Mouse (Mus musculus): ENCODE data around the gene Ms4a8a.
A peak's percentile ranks its signal among the peaks of the same experiment; 100 is the strongest.
"Not testable (repeated sequence)": the region's sequence is repeated elsewhere in the genome, so short reads cannot be mapped to it uniquely, and the experiment has no call there.

Ms4a8a gene

GRCm38 (mm10) chr19:11080934-11081333 is at the start of gene Ms4a8a:
Gene Ms4a8a, minus strand, starts transcription at chr19:11081102.
- no peak for DNase-seq

DNA sequence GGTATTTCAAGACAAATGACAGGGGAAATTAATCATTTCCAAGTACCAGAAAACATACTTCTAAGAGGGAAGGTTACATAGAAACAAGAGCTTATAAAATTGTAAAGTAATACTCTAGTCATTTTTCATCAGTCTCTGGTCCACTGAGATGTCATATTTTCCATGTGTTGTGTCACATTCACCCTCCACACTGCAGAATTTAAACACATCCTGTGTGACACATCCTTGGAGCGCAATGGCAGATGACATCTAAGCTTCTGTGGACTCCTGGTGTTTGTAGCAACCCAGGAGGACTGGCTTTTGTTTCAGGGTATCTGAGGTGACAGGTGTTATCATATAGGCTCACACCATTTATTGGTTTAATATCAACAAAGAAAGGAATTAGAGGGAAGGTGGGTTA is 48.8 kb upstream of the Ms4a8a start:
- DNase-seq, result no peak

DNA sequence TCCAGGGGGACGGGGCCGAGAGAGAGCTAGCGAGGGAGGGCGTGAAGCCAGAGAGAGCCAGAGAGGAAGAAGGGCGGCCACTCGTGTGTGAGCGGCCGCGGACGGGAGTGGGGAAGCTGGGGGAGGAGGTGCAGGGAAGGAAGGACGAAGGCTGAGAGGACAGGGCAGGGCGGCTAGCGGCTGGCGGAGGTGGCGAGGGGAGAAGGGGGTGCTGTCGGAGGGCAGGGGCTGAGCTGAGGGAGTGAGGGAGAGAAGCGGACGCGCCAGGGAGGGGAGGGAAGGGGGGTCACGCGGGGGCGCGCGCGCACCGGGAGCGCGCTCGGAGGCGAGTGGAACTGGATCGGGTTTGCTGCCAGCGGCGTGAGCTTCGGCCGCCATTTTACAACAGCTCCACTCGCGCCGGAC is 40.1 kb upstream of the Ms4a8a start:
- peak; percentile 33 to 35 for DNase-seq

GRCm38 (mm10) chr19:11119338-11119737 is 38.4 kb upstream of the Ms4a8a start:
- DNase-seq, result no peak

DNA sequence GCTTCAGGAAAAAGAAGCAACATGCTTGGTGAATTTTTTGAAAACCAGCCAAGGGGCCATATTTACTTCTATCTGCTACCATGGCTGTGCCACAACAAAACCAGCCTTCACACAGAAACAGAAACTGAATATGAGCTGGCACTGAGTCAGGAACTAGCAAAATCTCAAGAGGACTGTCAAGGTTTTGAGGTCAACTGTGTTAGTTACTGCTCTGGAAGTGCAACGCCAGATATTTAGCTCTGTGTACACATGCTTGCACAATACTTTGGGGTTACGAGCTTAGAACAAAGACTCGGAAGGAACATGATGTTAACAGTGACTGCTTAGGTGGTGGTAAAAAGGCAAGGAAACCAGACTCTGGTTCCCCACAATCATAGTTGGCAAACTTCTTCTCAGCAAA is 26.8 kb upstream of the Ms4a8a start:
- DNase-seq, result peak in 1 of 2 experiments; percentile 33

DNA sequence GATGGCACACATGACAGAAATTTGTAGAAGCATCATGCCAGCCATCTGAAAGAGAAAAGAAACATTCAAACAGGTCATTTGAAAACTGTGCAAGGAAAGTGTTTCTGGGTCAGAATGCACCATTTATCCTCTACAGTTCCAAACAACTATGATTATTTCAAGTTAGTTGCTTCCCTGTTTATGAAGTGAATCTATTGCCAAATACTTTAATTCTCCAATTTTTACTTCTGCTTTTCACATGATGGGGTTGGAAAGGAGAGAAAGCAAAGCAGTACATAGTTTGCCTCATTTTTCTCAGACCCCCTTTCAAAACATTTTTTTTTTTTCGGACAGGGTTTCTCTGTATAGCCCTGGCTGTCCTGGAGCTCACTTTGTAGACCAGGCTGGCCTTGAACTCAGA is 21.0 kb upstream of the Ms4a8a start:
- no peak for DNase-seq

DNA sequence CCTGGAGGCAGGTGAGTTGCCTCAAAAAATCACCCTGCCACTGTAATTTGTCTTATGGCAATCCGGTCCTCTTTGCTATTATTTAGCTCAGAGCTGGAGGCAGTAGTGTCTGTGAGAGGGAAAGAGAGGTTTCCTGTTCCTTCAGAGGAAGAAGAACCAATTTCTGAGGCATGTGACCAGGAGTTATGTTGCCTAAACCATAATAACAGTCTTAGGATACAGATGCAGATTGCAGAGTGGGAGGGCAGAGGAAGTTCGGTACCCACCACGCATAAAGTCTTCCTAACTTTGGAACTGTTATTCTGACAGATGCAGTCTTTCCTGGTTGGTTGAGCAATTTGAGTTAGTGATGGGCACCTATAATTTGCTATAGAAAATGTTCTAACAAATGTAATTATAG is 17.5 kb upstream of the Ms4a8a start:
- DNase-seq, result no peak

GRCm38 (mm10) chr19:11092131-11092530 is 11.2 kb upstream of the Ms4a8a start:
- not testable (repeated sequence) for DNase-seq

DNA sequence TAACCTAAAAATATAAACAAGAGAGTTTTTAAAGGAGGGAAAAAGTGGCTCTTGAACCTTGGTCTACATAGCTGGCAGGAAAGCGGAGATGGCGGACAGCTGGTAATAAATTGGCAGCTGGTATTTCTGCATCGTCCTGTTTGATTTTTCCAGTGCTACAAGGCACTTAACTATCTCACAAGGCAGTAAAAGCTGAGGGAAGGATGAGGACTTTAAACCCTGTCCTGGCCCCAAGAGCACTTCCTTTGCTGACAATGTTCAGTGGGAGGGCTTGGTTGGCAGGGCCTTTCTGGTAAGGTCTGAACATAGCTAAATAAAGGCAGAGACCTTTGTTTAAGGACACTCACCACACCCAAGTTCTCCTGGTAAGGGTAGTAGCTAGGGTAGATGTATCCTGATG is 10.5 kb downstream of the Ms4a8a start:
- DNase-seq, result no peak

DNA sequence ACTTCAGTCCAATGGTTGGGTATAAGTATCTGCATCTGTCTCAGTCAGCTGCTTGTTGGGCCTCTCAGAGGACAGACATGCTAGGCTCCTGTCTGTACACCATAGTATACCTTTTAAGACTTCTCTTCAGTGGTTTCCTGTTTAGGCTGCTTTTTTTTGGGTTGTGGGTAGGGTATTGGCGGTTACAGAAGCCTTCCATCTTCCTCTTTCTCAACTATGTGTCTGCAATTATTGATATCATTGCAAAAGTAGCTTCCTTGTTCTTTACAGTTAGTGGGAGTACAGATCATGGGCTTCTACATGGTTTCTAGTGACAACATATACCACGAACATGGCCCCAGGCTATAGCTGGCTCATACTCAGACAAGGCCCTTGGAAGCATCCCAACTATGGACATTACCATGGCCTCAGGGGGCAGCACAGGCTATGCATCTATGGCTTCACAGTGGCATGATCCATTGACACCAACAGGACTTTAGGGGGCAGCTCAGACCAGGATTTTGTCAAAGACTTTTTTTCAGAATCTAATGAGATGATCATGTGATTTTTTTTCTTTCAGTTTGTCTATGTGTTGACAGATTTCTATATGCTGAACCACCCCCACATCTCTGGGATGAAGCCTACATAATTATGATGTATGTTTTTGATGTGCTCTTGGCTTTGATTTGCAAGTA is 15.6 kb downstream of the Ms4a8a start:
- peak in 1 of 2 experiments; percentile 15 for DNase-seq

GRCm38 (mm10) chr19:11060900-11061299 is 20.0 kb downstream of the Ms4a8a start:
- DNase-seq, result no peak

DNA sequence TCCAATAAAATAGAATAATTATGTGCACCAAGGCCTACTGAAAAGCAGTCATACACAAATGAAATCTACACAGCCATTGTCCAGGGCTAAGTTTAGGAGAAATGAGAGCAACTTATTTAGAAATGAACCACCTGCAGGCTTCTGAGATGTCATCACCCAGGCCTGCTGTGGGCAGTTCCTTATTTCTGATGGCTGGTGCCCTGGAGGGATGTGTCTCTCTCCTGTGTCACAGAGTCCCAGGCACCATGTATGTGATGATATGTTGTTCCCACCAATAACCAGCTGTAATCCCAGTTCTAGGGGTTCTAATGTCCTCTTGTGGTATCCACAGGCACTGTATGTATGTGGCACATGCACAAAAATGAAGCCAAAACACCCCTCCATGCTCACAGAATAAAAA is 20.9 kb downstream of the Ms4a8a start:
- DNase-seq, result no peak

- DNase-seq, result not testable (repeated sequence)
Observed at GRCm38 (mm10) chr19:11055700-11056099, 25.2 kb downstream of the Ms4a8a start.

DNA sequence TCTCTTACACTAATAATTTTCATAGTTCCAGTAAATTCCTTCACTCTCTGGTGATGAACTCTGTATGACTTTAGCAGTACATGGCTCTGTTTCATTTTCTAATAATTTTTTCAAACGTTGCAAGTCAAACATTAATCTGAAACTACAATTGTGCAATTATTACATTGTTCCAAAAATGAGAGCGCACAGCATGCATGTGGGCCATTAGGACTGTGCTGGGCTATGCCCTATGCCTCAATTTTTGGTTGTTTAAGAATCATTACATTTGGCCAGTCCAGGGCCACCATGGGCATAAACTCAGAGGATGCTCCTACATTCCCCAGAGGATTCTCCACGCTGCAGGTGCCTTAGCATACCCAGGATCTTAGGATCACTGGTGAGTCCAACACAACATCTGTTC is 27.6 kb downstream of the Ms4a8a start:
- DNase-seq, result no peak

- DNase-seq, result no peak
Observed at GRCm38 (mm10) chr19:11052877-11053276, 28.0 kb downstream of the Ms4a8a start.

DNA sequence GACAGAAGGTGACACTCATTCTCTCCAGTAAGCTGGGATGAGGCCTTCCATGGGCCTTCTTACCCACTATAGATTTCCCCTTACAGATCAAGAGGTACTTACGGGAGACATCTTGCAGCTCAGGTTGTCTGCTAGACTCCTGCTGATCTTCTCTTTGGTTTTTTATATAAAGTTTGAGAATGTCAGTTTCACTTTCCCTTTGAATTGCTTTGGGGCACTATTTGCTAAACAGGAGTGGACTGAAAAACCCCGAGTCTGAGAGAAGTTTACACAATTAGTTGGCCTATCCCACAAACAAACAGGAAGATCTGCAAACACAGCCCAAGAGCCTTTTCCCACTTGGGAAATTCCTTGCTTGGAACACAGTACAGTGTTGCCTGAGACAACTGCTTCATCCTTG is 30.6 kb downstream of the Ms4a8a start:
- no peak for DNase-seq

GRCm38 (mm10) chr19:11049426-11049825 is 31.5 kb downstream of the Ms4a8a start:
- DNase-seq, result no peak

- DNase-seq, result no peak
Observed at GRCm38 (mm10) chr19:11048503-11048902, 32.4 kb downstream of the Ms4a8a start.

DNA sequence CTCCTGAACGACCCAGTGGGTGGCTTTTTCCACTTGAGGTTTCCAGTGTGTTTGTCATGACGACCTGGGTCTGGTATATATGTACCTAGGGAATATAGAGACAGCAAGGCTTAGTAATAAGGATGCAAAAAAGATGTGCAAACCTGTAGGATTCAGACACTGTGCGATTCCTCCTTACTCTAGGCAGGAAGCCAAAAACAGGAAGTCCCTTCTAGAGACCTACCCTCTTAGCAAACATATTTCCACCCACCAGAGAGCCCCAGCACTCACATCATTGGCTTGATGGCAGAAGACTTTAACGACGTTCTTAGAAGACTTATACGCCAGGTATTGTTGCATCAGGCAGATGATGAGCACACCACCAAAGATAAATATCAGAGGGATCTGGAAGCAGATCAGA is 32.9 kb downstream of the Ms4a8a start:
- DNase-seq, result peak in 1 of 2 experiments; percentile 13

- DNase-seq, result peak; percentile 69 to 79
Observed at GRCm38 (mm10) chr19:11044996-11045711, 35.7 kb downstream of the Ms4a8a start.

DNA sequence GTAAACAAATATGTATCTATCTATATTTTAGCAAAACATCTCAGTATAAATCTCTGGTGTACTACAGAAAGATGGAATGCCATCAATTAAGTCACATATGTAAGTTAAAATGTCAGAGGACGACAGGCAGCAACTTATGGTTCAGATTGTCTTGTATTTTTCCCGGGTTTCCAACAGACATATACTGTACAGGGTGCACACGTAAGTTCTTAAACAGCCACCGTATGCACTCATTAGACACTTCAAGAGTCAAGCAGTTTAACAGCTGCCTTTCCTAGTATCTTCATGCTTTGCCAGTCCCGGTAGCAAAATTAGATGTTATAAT is 36.3 kb downstream of the Ms4a8a start:
- no peak for DNase-seq

- no peak for DNase-seq
Observed at GRCm38 (mm10) chr19:11037570-11037969, 43.3 kb downstream of the Ms4a8a start.

DNA sequence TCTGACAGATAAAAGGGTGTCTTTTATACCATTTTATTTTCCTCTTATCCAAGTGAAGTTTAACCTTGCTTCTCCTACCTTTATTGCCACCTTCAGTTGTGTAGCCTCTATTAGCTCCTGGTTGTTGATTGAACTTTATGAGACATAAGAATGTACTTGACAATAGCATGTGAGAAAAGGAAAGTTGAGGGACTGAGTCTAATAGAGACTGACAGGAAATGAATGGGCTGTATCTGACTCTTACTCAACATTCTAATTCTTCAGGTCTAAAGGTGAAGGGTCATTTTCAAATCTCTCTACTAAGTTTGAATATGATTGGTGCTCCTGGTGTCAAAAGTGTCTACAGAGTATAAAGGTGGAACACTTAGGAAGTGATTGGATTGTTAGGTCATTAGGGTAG is 58.5 kb downstream of the Ms4a8a start:
- no peak for DNase-seq

GRCm38 (mm10) chr19:11017891-11018290 is 63.0 kb downstream of the Ms4a8a start, which contains the start of gene Ms4a18:
Gene Ms4a18, minus strand, starts transcription at chr19:11018031.
- DNase-seq, result no peak

Data from lung, postnatal 4 days (tissue).